Mouse (Mus musculus) embryonic fibroblast, embryonic 13.5 days (primary cell): ENCODE measurements around the gene Smdt1.

Source experiments
- CTCF ChIP-seq: IDR thresholded peaks from 2 replicates; pipeline ENCODE4 v1.5.1; 2011; ENCODE audit warnings: mild to moderate bottlenecking, control low read depth, low read length, moderate library complexity, borderline replicate concordance; ENCODE audit not compliant: insufficient read depth
- POLR2A ChIP-seq: IDR thresholded peaks from 2 replicates; pipeline ENCODE4 v1.6.1; 2011; ENCODE audit warnings: low read depth, mild to moderate bottlenecking, control low read depth, low read length, moderate library complexity

GRCm38 (mm10) chr15:82348999-82349341, 10.2 kb downstream of the Smdt1 start:
- TF ChIP-seq CTCF (no peak), POLR2A (no peak)
